Mouse (Mus musculus): ENCODE results near the gene Slc25a33. TPM values are rescaled to one million over a fixed set of nuclear protein-coding genes. Genes with fewer than 3 reads are reported as not detected.
"Not testable (repeated sequence)": the region's sequence is repeated elsewhere in the genome, so short reads cannot be mapped to it uniquely, and the experiment has no call there.

Slc25a33 gene
- total RNA-seq, 2 experiments from 2014 or later = 22.7 to 25.7 TPM

- DNase-seq = no peak
These were observed 15.7 kb downstream of the Slc25a33 start for GRCm38 (mm10) chr4:149758423-149758822.

- DNase-seq = not testable (repeated sequence)
These were observed 17.5 kb downstream of the Slc25a33 start for GRCm38 (mm10) chr4:149756546-149756945.

- no peak for DNase-seq
These were observed 21.2 kb downstream of the Slc25a33 start for GRCm38 (mm10) chr4:149752836-149753235.

- DNase-seq = peak in 1 of 2 experiments; percentile 78
These were observed 21.8 kb downstream of the Slc25a33 start for GRCm38 (mm10) chr4:149752124-149752799.

GRCm38 (mm10) chr4:149750671-149751070, 23.4 kb downstream of the Slc25a33 start:
- no peak for DNase-seq

- not testable (repeated sequence) for DNase-seq
These were observed 24.4 kb downstream of the Slc25a33 start for GRCm38 (mm10) chr4:149749663-149750015.

GRCm38 (mm10) chr4:149749003-149749662, 24.9 kb downstream of the Slc25a33 start:
- DNase-seq = no peak

- DNase-seq = no peak
These were observed 30.0 kb downstream of the Slc25a33 start for GRCm38 (mm10) chr4:149744119-149744518.

GRCm38 (mm10) chr4:149742011-149742530, 32.0 kb downstream of the Slc25a33 start:
- DNase-seq = no peak

- DNase-seq = no peak
These were observed 33.8 kb downstream of the Slc25a33 start for GRCm38 (mm10) chr4:149740301-149740700.

- DNase-seq = no peak
These were observed 34.6 kb downstream of the Slc25a33 start for GRCm38 (mm10) chr4:149739478-149739877.

- DNase-seq = peak; percentile 95 to 96
These were observed 36.4 kb downstream of the Slc25a33 start, which contains the start of gene Tmem201 for GRCm38 (mm10) chr4:149737383-149738324. Gene Tmem201 (minus strand): TSS chr4:149738044.

GRCm38 (mm10) chr4:149736581-149736980, 37.5 kb downstream of the Slc25a33 start:
- DNase-seq = peak; percentile 87 to 89

GRCm38 (mm10) chr4:149735624-149736250, 38.3 kb downstream of the Slc25a33 start:
- no peak for DNase-seq

- DNase-seq = no peak
These were observed 39.2 kb downstream of the Slc25a33 start for GRCm38 (mm10) chr4:149734730-149735475.

GRCm38 (mm10) chr4:149734246-149734645, 39.8 kb downstream of the Slc25a33 start:
- DNase-seq = no peak

- DNase-seq = peak in 1 of 2 experiments; percentile 76
These were observed 40.3 kb downstream of the Slc25a33 start for GRCm38 (mm10) chr4:149733748-149734147.

- DNase-seq = peak; percentile 60 to 76
These were observed 41.3 kb downstream of the Slc25a33 start for GRCm38 (mm10) chr4:149732800-149733199.

- DNase-seq = no peak
These were observed 41.8 kb downstream of the Slc25a33 start for GRCm38 (mm10) chr4:149732313-149732712.

- no peak for DNase-seq
These were observed 43.2 kb downstream of the Slc25a33 start for GRCm38 (mm10) chr4:149730827-149731226.

- peak; percentile 63 to 80 for DNase-seq
These were observed 45.3 kb downstream of the Slc25a33 start for GRCm38 (mm10) chr4:149728810-149729209.
